Mouse (Mus musculus): ENCODE results near the gene Gale.
"Not testable (repeated sequence)": the region's sequence is repeated elsewhere in the genome, so short reads cannot be mapped to it uniquely, and the experiment has no call there.

DNA sequence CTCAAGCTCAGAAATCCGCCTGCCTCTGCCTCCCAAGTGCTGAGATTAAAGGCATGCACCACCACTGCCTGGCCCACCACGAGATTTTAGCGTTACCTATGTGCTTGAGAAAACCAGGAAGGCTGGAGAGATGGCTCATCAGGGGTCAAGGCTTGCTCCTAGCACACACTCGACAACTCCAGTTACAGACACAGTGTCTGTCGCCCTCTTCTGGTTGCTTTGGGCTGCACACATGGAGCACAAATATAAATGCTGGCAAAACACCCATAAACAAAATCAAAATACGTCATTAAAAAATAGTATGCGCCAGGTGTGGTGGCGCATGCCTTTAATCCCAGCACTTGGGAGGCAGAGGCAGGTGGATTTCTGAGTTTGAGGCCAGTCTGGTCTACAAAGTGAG, 22.5 kb upstream of the Gale start:
- not testable (repeated sequence) for TF ChIP-seq POLR2A (IDR thresholded peaks at IDR 0.05; ENCODE audit: insufficient read depth, low read length); EP300 (IDR thresholded peaks at IDR 0.05; ENCODE audit: insufficient read depth, low read depth, low read length)
- peak; percentile 85 for TF ChIP-seq CTCF (IDR thresholded peaks at IDR 0.05; ENCODE audit: low read depth, low read length)

Measured in ES-Bruce4 (cell line).